Mouse (Mus musculus): Measurements from ENCODE around the gene Cd320. TPM values are rescaled to one million over a fixed set of nuclear protein-coding genes. Genes with fewer than 3 reads are reported as not detected.
"Not testable (repeated sequence)": the region's sequence is repeated elsewhere in the genome, so short reads cannot be mapped to it uniquely, and the experiment has no call there.

Cd320 gene
- total RNA-seq (2021): 10 to 100 TPM; 34.3 to 36.0 TPM
- long read RNA-seq, experiment 1, transcript Cd320-201 (5 exons, 2,209 nt): major isoform, 49 of 56 reads
- long read RNA-seq, experiment 1, partial matches to known transcripts: 2 of 56 reads
- long read RNA-seq, experiment 1, other reads (novel, unspliced or antisense): 2 of 56 reads
- long read RNA-seq, experiment 2, transcript Cd320-201 (5 exons, 2,209 nt): major isoform, 50 of 53 reads
- long read RNA-seq, experiment 2, partial matches to known transcripts: 1 of 53 reads
- long read RNA-seq, experiment 2, other reads (novel, unspliced or antisense): 1 of 53 reads

DNA sequence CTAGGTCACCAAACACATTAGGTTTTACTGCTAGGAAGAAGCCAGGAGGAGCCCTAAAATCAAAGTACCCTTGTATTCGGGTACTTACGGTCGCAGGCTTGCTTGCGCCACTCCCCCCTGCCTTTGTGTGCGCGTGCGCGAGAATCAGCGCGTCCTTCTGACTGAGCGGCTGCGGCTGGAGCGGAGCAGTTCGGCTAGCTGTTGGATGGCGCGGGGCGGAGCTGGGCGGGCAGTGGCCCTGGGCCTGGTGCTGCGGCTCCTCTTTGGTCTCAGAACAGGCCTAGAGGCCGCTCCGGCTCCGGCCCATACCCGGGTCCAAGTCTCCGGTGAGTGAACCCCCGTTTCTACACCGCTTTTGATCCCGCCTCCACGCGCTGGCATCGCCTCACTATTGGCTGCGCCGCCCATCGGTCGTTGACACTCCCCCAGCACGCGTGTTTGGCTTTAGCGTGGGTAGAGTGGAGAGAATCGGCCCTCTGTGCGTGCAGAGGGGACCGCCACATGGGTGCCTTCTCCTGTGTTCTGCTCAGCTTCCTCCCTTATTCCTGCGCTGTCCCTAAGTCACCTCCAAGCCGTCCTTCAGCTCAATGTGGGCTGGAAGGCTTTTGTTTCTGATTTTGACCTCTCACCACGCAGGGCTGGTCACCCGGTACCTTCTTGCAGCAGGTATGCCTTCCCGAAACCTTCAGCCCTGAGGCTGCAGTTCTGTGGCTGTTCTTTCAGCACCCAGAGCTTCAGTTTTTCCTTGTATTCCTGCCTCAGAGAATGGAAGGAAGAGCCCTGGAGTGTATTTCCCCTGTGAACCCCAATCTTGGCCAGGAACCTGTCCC, at the start of gene Cd320:
Cd320 (plus strand) TSS at position 126 of the 830 bp plus-strand sequence.
- peak; percentile 69 to 84 for DNase-seq (ENCODE audit: low spot score in 2 of 2)

DNA sequence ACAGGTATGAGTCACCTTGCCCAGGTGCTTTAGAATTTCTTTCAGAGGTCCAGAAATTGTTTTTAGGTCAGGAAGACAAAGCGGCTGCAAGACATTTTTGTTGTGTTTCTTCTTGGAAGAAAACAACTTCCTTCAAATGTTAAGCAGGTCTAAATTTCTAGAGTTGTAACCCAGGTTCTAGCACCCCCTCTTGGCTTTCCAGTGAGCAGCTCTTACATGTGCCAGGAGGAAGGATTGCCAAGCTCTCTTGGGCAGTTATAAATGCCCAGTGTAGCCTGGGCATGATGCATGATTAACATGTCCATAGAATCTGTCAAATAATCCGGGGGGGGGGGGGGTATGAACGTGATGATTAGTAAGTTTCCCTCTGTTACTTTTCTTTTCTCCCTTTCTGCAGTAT, 44.6 kb upstream of the Cd320 start:
- no peak for DNase-seq (ENCODE audit: low spot score in 2 of 2)

DNA sequence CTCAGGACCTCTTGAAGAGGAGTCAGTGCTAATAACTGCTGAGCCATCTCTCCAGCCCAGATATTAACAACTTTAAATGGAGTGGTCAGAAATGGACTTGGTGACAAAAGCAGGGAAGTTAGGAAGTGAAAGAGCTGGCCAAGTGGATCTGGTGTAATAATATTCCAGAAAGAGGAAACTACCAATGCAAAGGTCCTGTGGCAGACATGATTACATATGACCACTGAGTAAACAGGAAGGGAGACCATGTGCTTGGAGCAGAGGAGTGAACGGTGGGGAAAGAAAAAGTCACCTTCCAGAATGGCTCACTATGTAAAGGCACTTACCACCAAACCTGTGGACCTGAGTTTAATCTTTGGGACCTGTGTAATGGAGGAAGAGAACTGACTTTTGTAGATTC, 43.6 kb upstream of the Cd320 start:
- DNase-seq (ENCODE audit: low spot score in 2 of 2): no peak

DNA sequence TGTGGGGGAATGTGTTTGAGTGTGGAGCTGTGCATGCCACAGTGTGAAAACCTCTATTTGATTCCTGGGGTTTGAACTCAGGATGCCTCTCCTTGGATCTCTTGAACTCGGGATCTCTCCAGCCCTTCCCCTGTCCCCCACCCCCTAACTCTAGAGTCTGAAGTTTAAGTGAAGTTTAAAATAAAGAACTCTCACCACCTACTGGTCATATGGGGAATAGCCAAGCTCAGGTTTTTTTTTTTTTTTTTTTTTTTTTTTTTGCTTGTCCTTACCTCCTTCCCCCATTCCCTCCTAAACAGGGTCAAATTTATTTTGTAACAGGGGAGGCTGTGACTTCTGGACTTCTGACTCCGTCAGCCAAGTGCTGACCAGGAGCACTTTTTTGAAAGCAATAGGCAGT, 40.7 kb upstream of the Cd320 start:
- no peak for DNase-seq (ENCODE audit: low spot score in 2 of 2)

DNA sequence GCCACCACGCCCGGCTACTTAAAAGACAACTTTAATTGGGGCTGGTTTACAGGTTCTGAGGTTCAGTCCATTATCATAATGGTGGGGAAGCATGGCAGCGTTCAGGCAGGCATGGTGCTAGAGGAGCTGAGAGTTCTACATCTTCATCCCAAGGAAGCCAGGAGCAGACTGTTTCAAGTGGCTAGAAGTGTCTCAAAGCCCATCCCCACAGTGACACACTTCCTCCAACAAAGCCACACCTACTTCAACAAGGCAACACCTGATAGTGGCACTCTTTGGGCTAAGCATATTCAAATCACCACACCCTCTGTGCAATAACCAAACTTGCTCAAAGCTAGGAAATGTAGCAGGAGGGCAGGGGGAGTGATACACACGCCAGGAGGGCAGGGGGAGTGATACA, 38.7 kb upstream of the Cd320 start:
- DNase-seq (ENCODE audit: low spot score in 2 of 2): no peak

DNA sequence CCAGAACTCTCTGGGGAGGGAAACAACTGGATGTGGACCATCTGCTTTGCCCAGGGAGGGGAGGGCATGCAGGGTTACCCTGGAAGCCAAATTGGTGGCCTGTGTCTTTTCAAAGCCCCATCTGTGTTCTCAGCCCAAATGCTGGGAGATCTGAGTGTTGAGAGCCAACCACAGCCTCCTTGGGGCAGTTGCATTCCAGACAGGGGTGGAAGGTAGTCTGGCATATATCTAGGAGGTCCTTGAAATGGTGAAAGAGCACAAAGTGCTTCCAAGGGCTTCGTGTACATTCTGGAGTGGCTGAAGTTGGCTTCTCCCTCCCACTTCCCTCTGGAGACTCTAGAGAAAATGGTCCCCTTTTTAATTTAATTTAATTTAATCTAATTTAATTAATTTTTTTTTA, 38.1 kb upstream of the Cd320 start:
- DNase-seq (ENCODE audit: low spot score in 2 of 2): no peak

DNA sequence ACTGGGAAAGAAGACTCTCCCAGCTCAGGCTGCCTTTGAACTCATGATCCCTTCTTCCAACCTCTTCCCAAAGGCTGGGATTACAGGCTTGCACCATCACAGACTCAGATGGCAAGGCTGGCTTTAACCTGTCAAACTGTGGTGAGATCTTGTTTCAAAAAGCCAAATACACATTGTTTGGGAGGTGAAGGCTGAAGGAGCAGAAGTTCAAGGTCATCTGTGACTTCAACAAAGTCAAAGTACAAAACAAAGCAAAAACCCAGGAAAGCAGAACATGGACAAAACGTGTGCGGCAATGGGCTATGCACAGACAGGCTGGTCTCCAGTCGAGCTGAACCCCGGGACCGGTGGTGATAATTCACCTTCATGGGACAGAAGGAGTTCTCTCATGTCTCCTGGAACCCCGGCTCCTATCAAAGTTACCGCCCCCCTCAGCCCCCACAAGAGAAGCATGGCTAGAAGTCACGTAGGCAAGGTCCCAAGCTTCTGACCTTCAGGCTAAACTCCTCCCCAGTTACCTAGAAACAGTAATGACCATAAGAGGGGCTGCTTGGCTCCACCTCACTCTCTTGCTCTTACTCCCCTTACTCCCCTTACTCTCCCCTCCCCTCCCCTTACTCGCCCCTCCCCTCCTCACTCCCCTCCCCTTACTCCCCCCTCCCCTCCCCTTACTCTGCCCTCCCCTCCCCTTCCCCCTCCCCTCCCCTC, 35.6 kb upstream of the Cd320 start:
- DNase-seq (ENCODE audit: low spot score in 2 of 2): no peak

DNA sequence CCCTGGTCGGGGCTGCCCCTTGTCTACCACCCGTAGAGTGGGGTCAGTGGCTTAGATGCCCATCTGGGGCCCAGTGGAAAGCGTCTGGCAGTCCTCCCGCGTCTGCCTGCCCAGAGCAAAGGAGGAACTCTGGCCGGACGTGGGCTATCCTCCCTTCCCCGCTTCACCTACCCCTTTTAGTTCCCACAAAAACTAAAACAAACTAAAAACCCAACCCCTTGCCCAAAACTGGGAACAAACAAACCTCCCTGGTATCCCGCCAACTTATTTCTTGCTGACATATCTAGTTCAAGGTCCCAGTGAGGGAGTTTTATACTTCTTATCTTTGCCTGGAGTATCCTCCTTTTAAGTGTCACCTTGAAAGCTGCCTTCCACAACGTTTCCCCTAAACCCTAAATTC, 34.7 kb upstream of the Cd320 start:
- DNase-seq (ENCODE audit: low spot score in 2 of 2): no peak

DNA sequence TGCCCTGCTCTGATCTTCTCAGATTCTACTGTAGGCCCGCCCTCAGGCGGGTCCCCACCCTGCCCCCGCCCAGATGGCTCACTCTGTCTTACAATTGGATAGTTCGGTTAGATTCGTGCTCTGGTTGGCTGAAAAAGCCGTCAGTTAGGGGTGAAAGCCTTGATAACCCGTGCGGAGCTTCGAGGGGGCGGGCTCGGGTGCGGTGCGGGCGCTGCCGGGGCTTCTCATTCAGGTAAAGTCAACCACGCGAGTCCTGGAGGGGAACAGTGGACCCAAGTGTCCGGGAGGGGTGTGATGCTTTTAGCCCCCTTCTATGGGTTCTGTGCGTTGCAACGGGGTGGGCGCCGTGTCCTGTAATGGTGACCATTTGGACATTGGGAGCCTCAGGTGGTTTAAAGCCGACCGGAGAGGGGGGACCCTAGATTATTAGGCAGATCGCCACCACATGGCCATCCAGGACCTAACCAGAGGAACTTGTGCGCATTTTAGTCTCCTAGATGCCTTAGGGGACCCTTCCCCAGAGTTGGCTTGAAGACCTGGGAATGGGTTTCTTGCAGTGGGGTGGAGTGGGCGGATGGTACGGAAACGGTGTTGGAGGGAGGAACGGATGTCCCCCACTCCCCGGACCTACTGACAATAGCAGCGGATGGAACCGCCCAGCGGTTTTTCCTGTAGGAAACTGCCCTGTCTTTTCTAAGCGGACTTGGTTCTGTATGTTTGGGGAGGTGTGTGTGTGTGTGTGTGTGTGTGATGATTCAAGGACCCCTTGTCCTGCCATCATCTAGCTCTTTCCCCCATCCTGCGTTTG, 32.4 kb upstream of the Cd320 start, which contains the start of gene Kank3:
Kank3 (plus strand) TSS at position 186 of the 808 bp plus-strand sequence.
- DNase-seq (ENCODE audit: low spot score in 2 of 2): peak; percentile 80 to 89

DNA sequence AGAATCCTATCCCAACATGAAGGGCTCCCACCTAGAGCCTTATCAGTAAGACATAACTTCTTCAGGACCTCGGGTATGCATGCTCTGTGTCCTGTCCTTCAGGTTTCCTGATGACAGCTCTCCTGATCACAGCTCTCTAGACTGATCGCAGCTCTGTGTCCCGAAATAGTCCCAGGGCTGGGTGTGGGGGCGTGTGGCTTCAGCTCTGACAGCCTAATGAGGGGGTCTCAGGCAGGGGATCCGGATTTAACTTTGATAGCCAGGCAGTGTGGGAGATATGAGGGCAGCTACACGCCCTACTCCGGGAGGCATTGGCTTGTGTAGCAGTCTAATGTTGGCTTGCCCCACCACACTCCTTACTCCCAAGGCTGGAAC, 31.8 kb upstream of the Cd320 start:
- no peak for DNase-seq (ENCODE audit: low spot score in 2 of 2)

DNA sequence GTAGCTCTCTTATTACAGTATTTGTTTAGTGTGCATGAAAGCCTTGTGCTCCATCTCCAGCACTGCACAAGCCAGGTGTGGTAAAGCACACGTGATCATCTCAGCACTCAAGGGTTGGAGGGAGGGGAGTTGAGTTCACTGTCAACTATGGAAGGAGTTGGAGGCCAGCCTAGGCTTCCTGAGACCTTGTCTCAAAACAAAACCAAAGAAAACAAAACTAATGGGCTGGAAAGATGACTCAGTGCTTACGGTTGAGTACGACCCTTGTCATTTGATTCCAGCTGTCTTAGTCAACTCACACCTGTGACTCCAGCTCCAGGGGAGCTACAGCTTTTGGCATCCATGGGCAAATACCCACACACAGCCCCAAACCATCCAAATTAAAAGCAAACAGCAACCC, 30.4 kb upstream of the Cd320 start:
- DNase-seq (ENCODE audit: low spot score in 2 of 2): no peak

DNA sequence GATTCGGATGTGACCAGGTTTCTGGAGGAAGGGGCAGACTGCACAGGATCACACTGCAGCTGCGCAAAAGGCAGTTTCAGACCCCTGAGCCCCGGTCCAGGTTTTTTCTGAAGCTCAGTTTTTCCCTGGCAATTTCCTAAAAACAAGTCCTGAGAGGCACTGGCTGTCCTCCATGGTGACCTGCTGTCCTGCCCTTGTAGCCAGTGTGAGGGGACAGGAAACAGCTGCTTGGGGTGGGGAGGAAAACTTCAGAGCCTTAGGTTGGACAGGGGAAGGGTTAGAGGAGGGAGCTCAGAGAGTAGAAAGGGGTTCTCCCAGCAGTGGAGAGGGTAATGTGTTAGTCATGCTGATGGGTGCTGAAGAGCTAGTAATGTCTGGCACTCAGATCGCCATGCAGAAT, 29.9 kb upstream of the Cd320 start:
- no peak for DNase-seq (ENCODE audit: low spot score in 2 of 2)

DNA sequence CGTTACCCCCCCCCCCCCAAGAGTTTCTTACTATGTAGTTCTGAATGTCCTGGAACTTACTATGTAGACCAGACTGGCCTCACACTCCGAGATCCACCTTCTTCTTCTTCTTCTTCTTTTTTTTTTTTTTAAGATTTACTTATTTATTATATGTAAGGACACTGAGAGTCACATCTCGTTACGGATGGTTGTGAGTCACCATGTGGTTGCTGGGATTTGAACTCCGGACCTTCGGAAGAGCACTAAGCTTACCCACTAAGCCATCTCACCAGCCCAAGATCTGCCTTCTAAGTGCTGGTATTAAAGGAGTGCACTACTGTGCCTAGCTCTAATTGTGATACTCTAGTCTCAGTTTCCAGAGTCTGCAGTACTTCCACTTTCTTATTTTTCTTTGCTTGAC, 27.5 kb upstream of the Cd320 start:
- no peak for DNase-seq (ENCODE audit: low spot score in 2 of 2)

DNA sequence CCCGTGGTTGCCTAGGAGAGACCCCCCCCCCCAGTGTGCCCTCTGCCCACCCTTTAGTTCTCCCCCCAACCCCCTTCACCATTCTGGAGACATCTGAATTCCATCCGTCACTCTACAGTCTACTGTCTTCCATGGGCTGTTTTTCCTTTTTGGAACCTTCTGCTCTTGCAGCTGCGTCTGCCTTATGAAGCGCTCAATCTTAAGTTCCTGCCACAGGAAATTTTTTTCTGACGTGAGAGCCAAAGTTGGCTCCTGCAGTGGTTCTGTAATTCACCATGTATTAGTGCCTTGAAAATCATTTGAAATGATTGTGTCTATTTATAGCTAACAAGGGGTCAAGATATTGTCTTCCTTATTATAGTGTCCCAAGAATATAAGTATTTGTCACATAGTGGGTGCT, 26.3 kb upstream of the Cd320 start:
- DNase-seq (ENCODE audit: low spot score in 2 of 2): no peak

DNA sequence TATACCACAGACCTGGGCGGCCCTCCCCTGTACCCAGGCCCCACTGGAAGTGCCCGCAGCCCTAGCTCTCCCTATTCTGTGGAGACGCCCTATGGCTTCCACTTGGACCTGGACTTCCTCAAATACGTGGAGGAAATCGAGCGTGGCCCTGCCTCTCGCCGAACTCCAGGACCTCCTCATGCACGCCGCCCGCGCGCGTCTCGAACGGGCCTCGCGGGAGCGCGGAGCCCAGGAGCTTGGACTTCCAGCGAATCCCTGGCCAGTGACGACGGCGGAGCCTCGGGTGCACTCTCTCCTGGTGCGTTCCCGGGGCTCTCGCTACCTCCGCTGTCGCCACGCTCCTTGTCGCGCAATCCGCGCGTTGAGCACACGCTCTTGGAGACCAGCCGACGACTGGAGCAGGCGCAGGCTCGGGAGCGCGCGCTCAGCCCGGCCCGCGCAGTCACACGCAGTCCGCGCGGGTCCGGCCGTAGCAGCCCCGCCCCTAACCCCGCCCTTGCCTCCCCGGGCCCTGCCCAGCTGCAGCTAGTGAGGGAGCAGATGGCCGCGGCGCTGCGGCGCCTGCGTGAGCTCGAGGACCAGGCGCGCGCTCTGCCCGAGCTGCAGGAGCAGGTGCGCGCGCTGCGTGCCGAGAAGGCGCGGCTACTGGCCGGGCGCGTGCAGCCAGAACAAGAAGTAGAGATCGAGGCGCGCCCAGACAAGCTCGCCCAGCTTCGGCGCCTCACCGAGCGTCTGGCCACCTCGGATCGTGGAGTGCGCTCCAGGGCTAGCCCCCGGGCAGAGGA, 25.5 kb upstream of the Cd320 start:
- peak; percentile 71 to 79 for DNase-seq (ENCODE audit: low spot score in 2 of 2)

DNA sequence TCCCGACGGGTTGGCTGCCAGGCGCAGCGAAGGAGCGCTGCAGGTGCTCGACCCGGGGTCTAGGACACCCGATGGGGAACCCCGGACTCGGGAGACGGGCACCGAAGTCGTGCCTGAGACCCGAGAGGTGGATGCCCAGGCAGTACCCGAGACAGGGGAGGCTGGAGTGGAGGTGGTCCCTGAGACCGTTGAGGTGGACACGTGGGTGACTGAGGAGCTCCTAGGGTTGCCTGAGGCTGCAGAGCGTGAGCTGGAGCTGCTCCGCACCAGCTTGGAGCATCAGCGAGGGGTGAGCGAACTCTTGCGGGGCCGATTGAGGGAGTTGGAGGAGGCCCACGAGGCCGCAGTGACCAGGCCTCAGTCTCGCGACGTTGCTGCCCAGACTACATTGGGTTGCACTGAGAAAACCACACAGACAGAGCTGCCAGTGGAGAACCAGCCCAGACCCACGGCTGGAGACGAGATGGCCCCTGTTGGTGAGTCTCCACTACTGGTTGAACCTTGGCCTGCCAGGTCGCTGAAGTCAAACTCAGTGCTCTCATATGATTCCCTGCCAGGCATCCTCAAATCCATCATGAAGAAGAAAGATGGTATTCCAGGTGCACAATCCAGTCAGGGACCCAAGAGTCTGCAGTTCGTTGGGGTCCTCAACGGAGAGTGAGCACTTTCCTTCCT, 24.8 kb upstream of the Cd320 start:
- DNase-seq (ENCODE audit: low spot score in 2 of 2): no peak

DNA sequence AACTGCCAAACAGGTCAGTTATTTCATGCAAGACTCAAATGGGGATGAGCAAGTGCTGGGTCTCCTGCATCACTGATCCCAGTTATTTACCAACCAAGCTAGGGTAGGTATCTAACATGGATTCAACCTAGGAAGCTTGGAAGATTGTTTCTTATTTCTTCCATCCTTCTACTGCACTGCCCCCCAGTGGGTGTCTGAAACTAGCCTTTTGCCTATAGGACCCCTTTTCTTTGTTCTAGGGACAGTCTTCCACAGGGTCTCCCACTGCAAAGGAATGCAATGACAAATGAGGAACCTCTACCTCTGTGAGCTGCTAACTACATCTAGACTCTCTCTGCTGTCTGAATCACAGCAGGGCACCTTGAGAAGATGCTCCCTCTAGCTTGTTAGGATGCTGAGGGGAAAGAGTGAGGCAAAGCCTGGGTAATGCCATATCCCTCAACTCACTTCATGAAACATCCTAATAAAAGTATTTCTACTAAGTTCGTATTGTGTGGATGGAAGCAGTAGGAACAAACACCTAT, 20.4 kb upstream of the Cd320 start:
- DNase-seq (ENCODE audit: low spot score in 2 of 2): no peak

DNA sequence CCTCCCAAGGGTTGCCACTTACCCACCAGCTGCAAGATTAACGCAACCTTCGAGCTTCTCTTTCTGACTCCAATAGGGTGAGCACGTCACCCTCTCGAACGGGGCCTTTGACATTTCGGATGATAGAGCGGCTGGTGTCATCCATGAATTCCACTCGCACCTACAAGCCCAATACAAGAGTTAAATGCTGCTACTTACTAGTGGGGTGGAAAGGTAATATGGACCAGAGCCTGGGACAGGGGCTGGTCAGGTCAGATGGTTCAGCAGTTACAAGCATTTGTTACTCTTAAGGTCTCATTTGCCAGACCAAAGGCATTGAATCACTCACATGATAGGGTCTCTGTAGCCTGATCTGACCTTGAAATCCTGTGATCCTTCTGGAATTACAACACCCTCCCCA, 19.7 kb upstream of the Cd320 start:
- not testable (repeated sequence) for DNase-seq (ENCODE audit: low spot score in 2 of 2)
